Mouse (Mus musculus): ENCODE results near the gene Cfap74. TPM values are rescaled to one million over a fixed set of nuclear protein-coding genes. Genes with fewer than 3 reads are reported as not detected.

Cfap74 gene
- total RNA-seq, 2 experiments from 2014 or later = 13.8 to 16.2 TPM

DNA sequence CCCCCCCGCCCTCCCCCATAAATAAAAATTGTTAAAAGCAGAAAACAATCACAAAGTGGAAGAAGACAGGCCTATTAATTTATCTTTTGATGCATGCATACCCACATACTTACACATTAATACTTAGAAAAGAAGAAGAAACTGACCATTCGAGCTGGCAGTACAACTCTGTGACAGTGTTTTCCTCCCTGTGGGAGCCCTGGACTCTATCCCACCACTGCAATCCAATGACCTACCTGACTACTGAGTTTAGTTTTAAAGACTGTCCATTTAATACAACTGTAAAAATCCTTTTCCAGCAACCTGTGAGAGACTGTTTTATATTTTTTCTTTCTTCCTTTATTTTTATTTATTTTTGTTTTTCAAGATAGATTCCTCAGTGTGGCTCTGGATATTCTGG, 92.1 kb downstream of the Cfap74 start:
- no peak for DNase-seq (ENCODE audit: low spot score in 2 of 2)
- H3K27ac ChIP-seq = no peak overlapping the region
- no peak for TF ChIP-seq CTCF (conservative IDR thresholded peaks at IDR 0.05)
- no peak overlapping the region for H3K4me3 ChIP-seq

DNA sequence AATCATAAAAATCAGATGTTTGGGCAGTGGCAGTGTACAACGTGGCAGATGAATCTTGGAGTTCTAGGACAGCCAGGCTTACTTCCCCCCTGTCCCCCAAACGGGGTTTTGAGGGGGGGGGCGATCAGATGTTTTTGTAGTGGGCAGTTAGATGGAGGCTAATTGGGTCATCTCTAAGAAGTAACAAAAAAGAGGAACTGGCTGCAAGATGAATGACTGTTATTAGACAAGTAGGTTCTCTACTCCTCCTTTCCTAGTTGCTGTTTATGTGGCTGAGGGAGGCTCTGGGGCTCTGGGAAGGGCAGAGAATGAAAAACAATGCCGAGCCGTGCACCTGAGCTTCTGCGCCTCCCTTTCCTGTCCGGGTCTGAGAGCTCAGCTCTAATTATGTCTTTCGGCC, 96.1 kb downstream of the Cfap74 start:
- no peak for DNase-seq (ENCODE audit: low spot score in 2 of 2)
- Histone ChIP-seq H3K27ac (peak overlapping the region; percentile 73), H3K4me3 (no peak overlapping the region; the same call in 1 of the 2 replicates)
- TF ChIP-seq CTCF (conservative IDR thresholded peaks at IDR 0.05) = no peak

DNA sequence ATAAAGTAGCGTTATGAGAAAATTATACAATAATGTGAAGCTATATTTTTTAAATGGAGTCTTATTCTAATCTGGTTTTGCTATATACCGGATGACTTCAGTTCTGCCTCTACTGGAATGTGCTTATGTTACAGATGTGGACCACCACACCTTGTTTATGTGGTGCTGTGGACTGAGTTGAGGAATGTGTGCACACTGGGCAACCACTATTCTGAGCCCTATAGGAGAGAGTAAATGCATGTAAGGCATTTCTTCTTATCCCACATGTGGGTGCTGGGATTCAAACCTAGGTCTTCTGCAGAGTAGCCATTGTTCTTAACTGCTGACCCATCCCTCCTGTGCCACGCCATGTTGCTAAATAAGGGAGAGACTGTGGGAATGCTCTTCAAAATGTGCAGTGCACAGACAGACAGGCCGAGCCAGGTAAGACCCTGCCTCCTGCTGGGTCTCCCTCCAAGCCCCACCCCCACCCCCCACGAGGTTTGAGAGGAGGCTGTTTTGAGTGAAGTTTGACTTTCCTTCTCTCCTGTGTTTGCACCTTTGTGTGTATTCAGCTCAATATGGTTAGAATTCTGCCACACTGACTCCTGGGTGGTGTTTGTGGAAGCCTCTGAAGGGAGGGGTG, 96.8 kb downstream of the Cfap74 start:
- TF ChIP-seq CTCF (conservative IDR thresholded peaks at IDR 0.05) = no peak
- no peak for DNase-seq (ENCODE audit: low spot score in 2 of 2)
- H3K27ac ChIP-seq = peak overlapping the region; percentile 73; the same call in 1 of the 2 replicates
- H3K4me3 ChIP-seq = no peak overlapping the region

DNA sequence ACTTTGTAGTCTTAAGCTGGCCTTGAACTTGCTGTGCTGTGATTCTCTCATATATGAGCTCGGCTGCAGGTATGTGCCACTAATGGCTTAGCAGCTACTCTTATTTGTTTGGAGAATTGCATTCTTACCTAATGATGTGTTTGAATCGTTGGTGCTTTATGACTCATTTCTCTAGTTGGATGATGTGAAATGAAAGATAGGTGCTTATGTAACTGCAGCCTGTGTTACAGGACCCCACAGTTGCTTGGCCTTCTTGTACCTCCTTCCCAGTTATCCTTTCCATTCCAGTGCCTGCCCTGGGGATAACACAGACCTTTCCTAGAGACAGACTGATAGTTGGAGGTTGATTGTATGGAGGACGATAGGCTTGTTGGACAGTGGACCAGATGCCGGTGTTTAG, 99.6 kb downstream of the Cfap74 start:
- Histone ChIP-seq H3K4me3 (no peak overlapping the region), H3K27ac (peak overlapping the region; percentile 25; the same call in 1 of the 2 replicates)
- TF ChIP-seq CTCF (conservative IDR thresholded peaks at IDR 0.05) = no peak
- no peak for DNase-seq (ENCODE audit: low spot score in 2 of 2)

DNA sequence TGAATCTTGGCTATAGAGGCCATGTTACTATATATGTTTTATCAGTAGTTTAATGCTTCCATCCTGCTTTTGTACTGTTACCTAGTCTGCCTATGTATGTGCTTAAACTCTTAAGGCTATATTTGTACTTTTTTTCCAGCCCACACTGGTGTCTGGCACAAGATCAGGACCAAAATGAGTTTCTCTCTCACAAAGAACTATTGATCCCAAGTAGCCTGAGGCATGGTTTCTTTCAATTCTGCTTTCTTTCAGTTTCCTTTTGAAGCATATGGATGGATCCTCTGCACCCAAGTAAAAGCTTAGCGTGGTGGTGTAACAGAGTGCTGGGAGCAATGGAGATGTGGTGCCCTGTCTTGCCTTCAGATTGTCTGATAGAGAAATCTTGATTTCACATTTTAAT, 102.0 kb downstream of the Cfap74 start:
- DNase-seq (ENCODE audit: low spot score in 2 of 2) = no peak
- no peak overlapping the region for H3K4me3 ChIP-seq
- no peak for TF ChIP-seq CTCF (conservative IDR thresholded peaks at IDR 0.05)

DNA sequence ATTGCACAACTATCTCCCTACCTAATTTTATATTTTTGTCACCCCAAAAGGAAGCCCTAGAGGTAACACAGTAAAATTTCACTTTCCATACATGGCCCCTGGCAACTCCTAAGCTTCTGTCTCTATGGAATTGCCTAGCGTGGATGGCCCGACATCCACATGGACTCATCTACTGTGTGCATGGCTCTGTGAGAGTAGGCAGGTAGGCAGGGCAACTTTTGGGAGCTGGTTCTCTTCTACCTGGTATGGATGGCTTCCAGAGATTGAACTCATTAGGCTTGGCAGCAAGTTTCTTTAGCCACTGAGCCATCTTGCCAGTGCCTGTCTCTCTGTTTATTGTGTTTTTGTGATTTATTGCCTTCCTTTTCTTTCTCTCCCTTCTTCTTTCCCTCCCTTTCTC, 105.8 kb downstream of the Cfap74 start:
- H3K4me3 ChIP-seq = no peak overlapping the region
- no peak for DNase-seq (ENCODE audit: low spot score in 2 of 2)
- H3K27ac ChIP-seq = no peak overlapping the region
- no peak for TF ChIP-seq CTCF (conservative IDR thresholded peaks at IDR 0.05)

More for the DNA sequence above, 102.0 kb downstream of the Cfap74 start:
- H3K27ac ChIP-seq = peak overlapping the region; percentile 55

Other genes starting within 250 kb of the Cfap74 start
- gene Ski, start 186.6 kb upstream of the Cfap74 start, total RNA-seq (2021) = 100 to 1,000 TPM; 128 to 136 TPM
- gene Faap20, start 159.4 kb upstream of the Cfap74 start, total RNA-seq (2021) = 10 to 100 TPM; 29.2 to 34.3 TPM
- gene Prkcz, start 47.8 kb upstream of the Cfap74 start, total RNA-seq (2021) = 100 to 1,000 TPM; 158 to 160 TPM
- 10 to 100 TPM; 24.2 to 28.4 TPM for gene Gabrd, start 11.1 kb upstream of the Cfap74 start, total RNA-seq (2021)
- gene Tmem52, start 59.9 kb downstream of the Cfap74 start, total RNA-seq (2021) = 1 to 10 TPM; 5.0 to 6.7 TPM
- 100 to 1,000 TPM; 718 to 729 TPM for gene Gnb1, start 82.2 kb downstream of the Cfap74 start, total RNA-seq (2021)
- 10 to 100 TPM; 61.2 to 63.5 TPM for gene Nadk, start 153.2 kb downstream of the Cfap74 start, total RNA-seq (2021)
- gene Slc35e2, start 192.2 kb downstream of the Cfap74 start, total RNA-seq (2021) = 10 to 100 TPM; 39.7 to 40.3 TPM
- gene Cdk11b, start 215.7 kb downstream of the Cfap74 start, total RNA-seq (2021) = 10 to 100 TPM; 43.6 to 48.8 TPM
- gene Gm10563, start 236.2 kb downstream of the Cfap74 start, total RNA-seq (2021) = not detected
- 1 to 10 TPM; 2.7 to 3.4 TPM for gene Mmp23, start 244.2 kb downstream of the Cfap74 start, total RNA-seq (2021)

All from layer of hippocampus, adult 2 months (tissue).